Mouse (Mus musculus) kidney, postnatal 25 days (tissue): ENCODE data around the gene Plekhh2.
"Not testable (repeated sequence)": the region's sequence is repeated elsewhere in the genome, so short reads cannot be mapped to it uniquely, and the experiment has no call there.

Experiments used
- DNase-seq, 2 experiments: peaks; one replicate each; pipeline ENCODE4 v3.0.0; 2021; ENCODE audit warnings: mixed read lengths in 2 of 2

The Plekhh2 gene

GRCm38 (mm10) chr17:84512516-84513085 lies 906 bp downstream of the Plekhh2 start:
- DNase-seq, result peak in 1 of 2 experiments; percentile 24

GRCm38 (mm10) chr17:84515901-84516300 lies 4.2 kb downstream of the Plekhh2 start:
- DNase-seq, result no peak

GRCm38 (mm10) chr17:84519346-84519745 lies 7.7 kb downstream of the Plekhh2 start:
- DNase-seq, result no peak

GRCm38 (mm10) chr17:84520057-84520456 lies 8.4 kb downstream of the Plekhh2 start:
- no peak for DNase-seq

- DNase-seq, result no peak
Measured at GRCm38 (mm10) chr17:84529356-84529755, 17.7 kb downstream of the Plekhh2 start.

GRCm38 (mm10) chr17:84530202-84530796 lies 18.6 kb downstream of the Plekhh2 start:
- DNase-seq, result no peak

GRCm38 (mm10) chr17:84532909-84533499 lies 21.3 kb downstream of the Plekhh2 start:
- no peak for DNase-seq

- no peak for DNase-seq
Measured at GRCm38 (mm10) chr17:84533841-84534240, 22.1 kb downstream of the Plekhh2 start.

GRCm38 (mm10) chr17:84534632-84535031 lies 22.9 kb downstream of the Plekhh2 start:
- no peak for DNase-seq

GRCm38 (mm10) chr17:84535226-84535625 lies 23.5 kb downstream of the Plekhh2 start:
- DNase-seq, result peak in 1 of 2 experiments; percentile 14

- DNase-seq, result no peak
Measured at GRCm38 (mm10) chr17:84537301-84537700, 25.6 kb downstream of the Plekhh2 start.

GRCm38 (mm10) chr17:84537966-84538365 lies 26.3 kb downstream of the Plekhh2 start:
- no peak for DNase-seq

- no peak for DNase-seq
Measured at GRCm38 (mm10) chr17:84540603-84541002, 28.9 kb downstream of the Plekhh2 start.

- DNase-seq, result no peak
Measured at GRCm38 (mm10) chr17:84550902-84551877, 39.5 kb downstream of the Plekhh2 start.

- DNase-seq, result no peak
Measured at GRCm38 (mm10) chr17:84552230-84552629, 40.5 kb downstream of the Plekhh2 start.

- DNase-seq, result not testable (repeated sequence)
Measured at GRCm38 (mm10) chr17:84564264-84564663, 52.6 kb downstream of the Plekhh2 start.

- DNase-seq, result no peak
Measured at GRCm38 (mm10) chr17:84565762-84566161, 54.1 kb downstream of the Plekhh2 start.

GRCm38 (mm10) chr17:84566773-84567555 lies 55.3 kb downstream of the Plekhh2 start:
- no peak for DNase-seq

- DNase-seq, result no peak
Measured at GRCm38 (mm10) chr17:84568807-84569206, 57.1 kb downstream of the Plekhh2 start.

GRCm38 (mm10) chr17:84569770-84570169 lies 58.1 kb downstream of the Plekhh2 start:
- DNase-seq, result no peak

- DNase-seq, result no peak
Measured at GRCm38 (mm10) chr17:84571629-84572028, 59.9 kb downstream of the Plekhh2 start.

- no peak for DNase-seq
Measured at GRCm38 (mm10) chr17:84573305-84573704, 61.6 kb downstream of the Plekhh2 start.
